8 mouse cellular contexts compared by ENCODE assay signal in genomic region chr13:37452022-37452941, GRCm38 (mm10).
DNase-seq lines count a peak whose midpoint lies in the region; ATAC-seq and TF ChIP-seq lines count a peak whose summit lies in the region.

No protein-coding gene starts in this region.

- peak overlapping the region; percentile 42 for H3K9ac ChIP-seq in liver, embryonic 11.5 days (ENCODE audit: low read depth, low read length)
- H3K9ac ChIP-seq in midbrain, embryonic 16.5 days (ENCODE audit: low read depth, low read length), result peak overlapping the region; percentile 47

- peaks cover 35% of the 10 kb centered on the region for H3K4me1 ChIP-seq in embryonic facial prominence, embryonic 10.5 days
- H3K4me1 ChIP-seq in kidney, adult 2 months (ENCODE audit: control insufficient read depth, insufficient read depth, low read length), result peaks cover 15% of the 10 kb centered on the region
- H3K4me1 ChIP-seq in liver, embryonic 11.5 days (replicated peaks; ENCODE audit: control insufficient read depth, insufficient read depth, low read length), result peaks cover 34% of the 10 kb centered on the region
- 0 out of 2 replicates have a peak, but pooled peaks cover 4% of the 10 kb centered on the region for H3K4me1 ChIP-seq in midbrain, embryonic 16.5 days (ENCODE audit: control insufficient read depth, insufficient read depth, low read length)

- H3K27ac ChIP-seq in embryonic facial prominence, embryonic 10.5 days (replicated peaks), result peak overlapping the region; percentile 75
- peak overlapping the region; percentile 51 for H3K27ac ChIP-seq in kidney, adult 2 months (ENCODE audit: insufficient read depth, low read depth, low read length)
- H3K27ac ChIP-seq in liver, embryonic 11.5 days (ENCODE audit: low read depth, low read length), result peak overlapping the region; percentile 37
- H3K27ac ChIP-seq in midbrain, embryonic 16.5 days (ENCODE audit: low read length), result no peak overlapping the region

- TF ChIP-seq POLR2A in kidney, adult 2 months (IDR thresholded peaks at IDR 0.05; ENCODE audit: low read depth, low read length), result no peak

- peak overlapping the region; percentile 55 for H3K4me3 ChIP-seq in embryonic facial prominence, embryonic 10.5 days
- H3K4me3 ChIP-seq in kidney, adult 2 months (ENCODE audit: insufficient read depth, low read depth, low read length), result peak overlapping the region; percentile 20
- H3K4me3 ChIP-seq in liver, embryonic 11.5 days (ENCODE audit: low read depth, low read length), result peak overlapping the region; percentile 34
- H3K4me3 ChIP-seq in midbrain, embryonic 16.5 days (ENCODE audit: low read depth, low read length), result peak overlapping the region; percentile 26

- H3K9me3 ChIP-seq in embryonic facial prominence, embryonic 10.5 days, result no peaks in the 10 kb centered on the region
- no peaks in the 10 kb centered on the region for H3K9me3 ChIP-seq in liver, embryonic 11.5 days (ENCODE audit: control insufficient read depth, low read length)
- no peaks in the 10 kb centered on the region; the same call in 1 of the 2 replicates for H3K9me3 ChIP-seq in midbrain, embryonic 16.5 days (replicated peaks; ENCODE audit: control insufficient read depth, low read length, poor library complexity, severe bottlenecking)

- peaks cover 9% of the 10 kb centered on the region; the same call in 1 of the 2 replicates for H3K27me3 ChIP-seq in embryonic facial prominence, embryonic 10.5 days (replicated peaks; ENCODE audit: low read depth, poor library complexity, severe bottlenecking)
- no peaks in the 10 kb centered on the region for H3K27me3 ChIP-seq in kidney, adult 2 months (replicated peaks; ENCODE audit: control insufficient read depth, insufficient read depth, low read length)
- H3K27me3 ChIP-seq in liver, embryonic 11.5 days (replicated peaks; ENCODE audit: control insufficient read depth, insufficient read depth, low read length), result no peaks in the 10 kb centered on the region
- no peaks in the 10 kb centered on the region for H3K27me3 ChIP-seq in midbrain, embryonic 16.5 days (ENCODE audit: control insufficient read depth, insufficient read depth, low read depth, low read length)

- peak overlapping the region; percentile 71 for H3K4me2 ChIP-seq in liver, embryonic 11.5 days
- H3K4me2 ChIP-seq in midbrain, embryonic 16.5 days (ENCODE audit: low read length), result peak overlapping the region; percentile 54

- 3% methylated on average over 22 of the region's 22 CpGs for WGBS in embryonic facial prominence, embryonic 10.5 days
- 14% methylated on average over 22 of the region's 22 CpGs for WGBS in kidney, adult 2 months
- 3% methylated on average over 22 of the region's 22 CpGs for WGBS in liver, embryonic 11.5 days
- 5% methylated on average over 22 of the region's 22 CpGs for WGBS in midbrain, embryonic 16.5 days

- peak; percentile 81 for ATAC-seq in liver, embryonic 11.5 days (replicated peaks; ENCODE audit: low FRiP score)
- ATAC-seq in midbrain, embryonic 16.5 days, result peak; percentile 74

- peak; percentile 44 for DNase-seq in cerebellum, postnatal 14 days
- no peak for DNase-seq in cerebellum, adult 11 months
- peak; percentile 65 for DNase-seq in embryonic facial prominence, embryonic 10.5 days (ENCODE audit: low spot score)
- DNase-seq in heart, adult 9 months (ENCODE audit: low spot score in 2 of 2), result peak; percentile 71 to 73
- peak; percentile 69 for DNase-seq in kidney, adult 2 months
- DNase-seq in liver, embryonic 11.5 days (ENCODE audit: low spot score), result peak; percentile 71
- peak; percentile 60 to 77 for DNase-seq in spleen, postnatal 4 days (ENCODE audit: low spot score in 2 of 2)

- no peaks in the 10 kb centered on the region for H3K36me3 ChIP-seq in embryonic facial prominence, embryonic 10.5 days (replicated peaks)
- H3K36me3 ChIP-seq in kidney, adult 2 months (ENCODE audit: control insufficient read depth, insufficient read depth, low read length), result no peaks in the 10 kb centered on the region
- no peaks in the 10 kb centered on the region for H3K36me3 ChIP-seq in liver, embryonic 11.5 days (ENCODE audit: control insufficient read depth, insufficient read depth, low read length)
- no peaks in the 10 kb centered on the region for H3K36me3 ChIP-seq in midbrain, embryonic 16.5 days (ENCODE audit: control insufficient read depth, insufficient read depth, low read length)

- 0 out of 2 replicates have a peak, but pooled peaks have one; percentile 4 for TF ChIP-seq CTCF in kidney, adult 2 months (conservative IDR thresholded peaks at IDR 0.05; ENCODE audit: insufficient read depth, insufficient read length, low read depth, low read length)
